Mouse (Mus musculus): ENCODE results near the gene C2cd4d.

GRCm38 (mm10) chr3:94388047-94388446 lies 25.8 kb downstream of the C2cd4d start:
- TF ChIP-seq CTCF (IDR thresholded peaks at IDR 0.05; ENCODE audit: insufficient read depth, low read depth, low read length) (no peak), POLR2A (IDR thresholded peaks at IDR 0.05; ENCODE audit: insufficient read depth, low read depth, low read length) (no peak)

All from olfactory bulb, adult 2 months (tissue).